Comparison of ENCODE assay signal across 8 mouse cellular contexts in the genomic region with DNA sequence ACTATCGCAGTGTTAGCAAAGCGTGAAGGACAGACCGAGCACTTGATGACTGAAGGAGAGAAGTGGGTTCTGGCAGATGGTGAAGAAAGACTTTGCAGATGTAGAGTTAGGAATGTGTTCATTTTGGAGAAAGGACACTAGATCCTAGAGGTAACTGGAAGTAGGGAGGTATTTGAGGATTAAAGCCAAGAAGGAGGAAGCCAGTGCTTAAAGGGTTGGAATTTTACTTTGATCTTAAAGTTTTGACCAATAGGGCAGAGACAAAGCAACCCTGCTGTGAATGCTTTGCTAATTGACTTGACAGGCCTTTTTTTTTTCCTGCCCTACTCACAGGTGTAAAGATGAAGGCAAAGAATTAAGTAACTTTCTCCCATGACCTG. TPM values are rescaled to one million over a fixed set of nuclear protein-coding genes. Genes with fewer than 3 reads are reported as not detected.
A peak's percentile ranks its signal among the peaks of the same experiment; 100 is the strongest.
DNase-seq lines count a peak whose midpoint lies in the region; ATAC-seq and TF ChIP-seq lines count a peak whose summit lies in the region.

No protein-coding gene starts in this region.

- peak overlapping the region; percentile 100 for H3K27ac ChIP-seq in heart, embryonic 13.5 days (replicated peaks)
- H3K27ac ChIP-seq in forebrain, embryonic 14.5 days (ENCODE audit: low read depth, low read length), result peak overlapping the region; percentile 99; the same call in 1 of the 2 replicates
- peak overlapping the region; percentile 100 for H3K27ac ChIP-seq in liver, postnatal 0 days (ENCODE audit: low read depth)

- H3K4me1 ChIP-seq in heart, embryonic 13.5 days, result peaks cover 45% of the 10 kb centered on the region
- peaks cover 10% of the 10 kb centered on the region; the same call in 1 of the 2 replicates for H3K4me1 ChIP-seq in forebrain, embryonic 14.5 days (ENCODE audit: control insufficient read depth, insufficient read depth, low read length)
- peaks cover 25% of the 10 kb centered on the region for H3K4me1 ChIP-seq in liver, postnatal 0 days (ENCODE audit: insufficient read depth)

- ATAC-seq in heart, embryonic 13.5 days (ENCODE audit: extremely low read depth, insufficient number of reproducible peaks, low FRiP score, low TSS enrichment), result no peak
- no peak for ATAC-seq in forebrain, embryonic 14.5 days
- no peak for ATAC-seq in liver, postnatal 0 days

- no peak for TF ChIP-seq EP300 in liver, postnatal 0 days (IDR thresholded peaks at IDR 0.05; ENCODE audit: low read depth)

- DNase-seq in heart, postnatal 14 days, result no peak
- DNase-seq in ES-CJ7 (ENCODE audit: low read depth, low spot score), result peak; percentile 85
- peak; percentile 37 for DNase-seq in forebrain, embryonic 14.5 days (ENCODE audit: low spot score)
- DNase-seq in liver, postnatal 0 days, result no peak
- DNase-seq in frontal cortex, postnatal 25 days (ENCODE audit: low spot score in 2 of 2), result no peak
- no peak for DNase-seq in left cerebral cortex, adult 18-20 months (ENCODE audit: low spot score in 2 of 2)
- DNase-seq in T-cell, adult 2 months (ENCODE audit: low spot score), result no peak

- peak overlapping the region; percentile 89 for H3K4me2 ChIP-seq in heart, embryonic 13.5 days
- H3K4me2 ChIP-seq in forebrain, embryonic 14.5 days (ENCODE audit: low read length), result peak overlapping the region; percentile 75
- peak overlapping the region; percentile 98 for H3K4me2 ChIP-seq in liver, postnatal 0 days (ENCODE audit: low read depth, low read length)

- H3K36me3 ChIP-seq in heart, embryonic 13.5 days, result no peaks in the 10 kb centered on the region; the same call in 1 of the 2 replicates
- H3K36me3 ChIP-seq in forebrain, embryonic 14.5 days (ENCODE audit: control insufficient read depth, insufficient read depth, low read length), result no peaks in the 10 kb centered on the region
- no peaks in the 10 kb centered on the region for H3K36me3 ChIP-seq in liver, postnatal 0 days (replicated peaks; ENCODE audit: insufficient read depth, low read length)

- 0% methylated on average over 3 of the region's 3 CpGs for WGBS in heart, embryonic 13.5 days
- 0% methylated on average over 3 of the region's 3 CpGs for WGBS in forebrain, embryonic 14.5 days
- WGBS in liver, postnatal 0 days (ENCODE audit: insufficient replicate concordance), result 3% methylated on average over 3 of the region's 3 CpGs

- no peak for TF ChIP-seq CTCF in liver, postnatal 0 days (IDR thresholded peaks at IDR 0.05; ENCODE audit: low read depth)

- no peaks in the 10 kb centered on the region for H3K9me3 ChIP-seq in heart, embryonic 13.5 days
- H3K9me3 ChIP-seq in forebrain, embryonic 14.5 days (replicated peaks; ENCODE audit: control insufficient read depth, low read length), result no peaks in the 10 kb centered on the region
- no peaks in the 10 kb centered on the region for H3K9me3 ChIP-seq in liver, postnatal 0 days (ENCODE audit: low read length)

- intact Hi-C loops in heart, postnatal 14 days (cut with DNase I), result loop anchor here (5.0 kb wide), 1 partner anchor 35 kb away; no protein-coding TSS in a partner anchor

- peak overlapping the region; percentile 98 for H3K9ac ChIP-seq in heart, embryonic 13.5 days
- H3K9ac ChIP-seq in forebrain, embryonic 14.5 days (ENCODE audit: low read length), result peak overlapping the region; percentile 93
- peak overlapping the region; percentile 96 for H3K9ac ChIP-seq in liver, postnatal 0 days (replicated peaks)

- peak overlapping the region; percentile 93 for H3K4me3 ChIP-seq in heart, embryonic 13.5 days
- H3K4me3 ChIP-seq in forebrain, embryonic 14.5 days (ENCODE audit: low read depth, low read length), result peak overlapping the region; percentile 79
- peak overlapping the region; percentile 96 for H3K4me3 ChIP-seq in liver, postnatal 0 days (ENCODE audit: low read depth, low read length)

- no peaks in the 10 kb centered on the region for H3K27me3 ChIP-seq in heart, embryonic 13.5 days (replicated peaks)
- H3K27me3 ChIP-seq in forebrain, embryonic 14.5 days (replicated peaks; ENCODE audit: control insufficient read depth, insufficient read depth, low read length), result no peaks in the 10 kb centered on the region
- no peaks in the 10 kb centered on the region for H3K27me3 ChIP-seq in liver, postnatal 0 days (ENCODE audit: insufficient read depth, low read length)

RNA-seq across cellular contexts. Expression of a gene that starts 1.2 kb away (rescaled TPM):
- polyA plus RNA-seq in heart, embryonic 13.5 days (2015; fragmentation: Nextera tagmentation; extraction: Ambion mirVana), result 15.8 and 16.5 TPM in 2 replicates
- total RNA-seq in heart, postnatal 14 days (2021), result 10 to 100 TPM; 22.9 to 26.1 TPM
- 56.8 and 62.3 TPM in 2 replicates for polyA plus RNA-seq in forebrain, embryonic 14.5 days (2014; fragmentation: Nextera tagmentation; extraction: Ambion mirVana)
- polyA plus RNA-seq in liver, postnatal 0 days (2015; fragmentation: Nextera tagmentation; extraction: Ambion mirVana), result 4.7 and 5.6 TPM in 2 replicates
- total RNA-seq in left cerebral cortex, adult 18-20 months (2021), result 10 to 100 TPM; 27.7 to 30.9 TPM

Comparison
In these comparisons a context has a peak if more than half of its experiments do, and no peak if none do; other contexts are left out.
1. DNase-seq: peak in ES-CJ7 (single experiment) and forebrain, embryonic 14.5 days (single experiment); none in heart, postnatal 14 days (0 of 2), liver, postnatal 0 days (single experiment), frontal cortex, postnatal 25 days (0 of 2), left cerebral cortex, adult 18-20 months (0 of 2) and T-cell, adult 2 months (single experiment).
2. Peak in every context shown above with its lines, with median percentiles within 50 percentile points of each other: H3K27ac ChIP-seq, H3K4me2 ChIP-seq, H3K4me3 ChIP-seq and H3K9ac ChIP-seq.